Mouse (Mus musculus): ENCODE results near the gene En1. TPM values are rescaled to one million over a fixed set of nuclear protein-coding genes. Genes with fewer than 3 reads are reported as not detected.

En1 gene
- total and polyA plus RNA-seq, 2 experiments from 2014 or later = 9.2 to 40.8 TPM

DNA sequence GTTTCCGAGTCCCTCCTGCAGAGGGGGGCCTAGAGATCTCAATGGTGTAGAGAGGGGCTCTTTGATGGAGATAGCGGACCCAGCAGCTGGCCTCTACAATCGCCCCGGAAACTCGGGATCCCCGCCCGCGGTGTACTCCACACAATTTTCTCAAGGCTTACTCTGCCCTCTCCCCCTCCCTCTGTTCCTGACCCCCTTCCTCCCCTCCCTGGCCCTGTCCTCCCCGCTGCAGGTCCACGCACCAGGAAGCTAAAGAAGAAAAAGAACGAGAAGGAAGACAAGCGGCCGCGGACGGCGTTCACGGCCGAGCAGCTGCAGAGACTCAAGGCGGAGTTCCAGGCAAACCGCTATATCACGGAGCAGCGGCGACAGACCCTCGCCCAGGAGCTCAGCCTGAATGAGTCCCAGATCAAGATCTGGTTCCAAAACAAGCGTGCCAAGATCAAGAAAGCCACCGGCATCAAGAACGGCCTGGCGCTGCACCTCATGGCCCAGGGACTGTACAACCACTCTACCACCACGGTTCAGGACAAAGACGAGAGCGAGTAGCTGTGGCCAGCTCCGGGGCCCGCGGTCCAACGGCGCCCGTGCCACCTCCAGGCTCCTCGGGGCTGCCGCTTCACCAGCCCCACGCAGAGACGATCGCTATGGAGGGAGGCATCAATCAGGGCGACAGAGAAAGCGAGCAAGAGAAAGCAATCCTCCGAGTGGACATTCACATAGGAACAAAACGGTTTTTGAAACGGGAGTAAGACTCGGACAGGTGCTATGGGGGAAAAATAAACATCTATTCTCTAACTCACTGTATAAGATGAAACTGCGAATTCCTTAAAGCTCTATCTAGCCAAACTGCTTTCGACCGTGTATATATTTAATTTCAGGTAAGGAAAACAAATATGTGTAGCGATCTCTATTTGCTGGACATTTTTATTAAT lies 4.7 kb downstream of the En1 start:
- H3K27me3 ChIP-seq (ENCODE audit: insufficient read depth, low read length) = peaks cover 34% of the 10 kb centered on the region
- peak overlapping the region; percentile 71 for H3K9ac ChIP-seq (replicated peaks; ENCODE audit: low read length, poor library complexity, severe bottlenecking)
- peak overlapping the region; percentile 63 for H3K4me2 ChIP-seq (ENCODE audit: low read depth, low read length, poor library complexity, severe bottlenecking)
- no peaks in the 10 kb centered on the region for H3K9me3 ChIP-seq (ENCODE audit: low read length)
- DNase-seq (ENCODE audit: low spot score) = no peak
- no peaks in the 10 kb centered on the region for H3K36me3 ChIP-seq (ENCODE audit: insufficient read depth, low read length)
- H3K27ac ChIP-seq (ENCODE audit: low read depth, low read length) = peak overlapping the region; percentile 65
- peak overlapping the region; percentile 51 for H3K4me3 ChIP-seq (ENCODE audit: low read depth, low read length)
- no peak for TF ChIP-seq CTCF (IDR thresholded peaks at IDR 0.05)
- no peaks in the 10 kb centered on the region for H3K4me1 ChIP-seq (ENCODE audit: insufficient read depth, low read length)
- 1% methylated on average over 52 of the region's 52 CpGs for WGBS
- no peak for ATAC-seq (ENCODE audit: low FRiP score)

DNA sequence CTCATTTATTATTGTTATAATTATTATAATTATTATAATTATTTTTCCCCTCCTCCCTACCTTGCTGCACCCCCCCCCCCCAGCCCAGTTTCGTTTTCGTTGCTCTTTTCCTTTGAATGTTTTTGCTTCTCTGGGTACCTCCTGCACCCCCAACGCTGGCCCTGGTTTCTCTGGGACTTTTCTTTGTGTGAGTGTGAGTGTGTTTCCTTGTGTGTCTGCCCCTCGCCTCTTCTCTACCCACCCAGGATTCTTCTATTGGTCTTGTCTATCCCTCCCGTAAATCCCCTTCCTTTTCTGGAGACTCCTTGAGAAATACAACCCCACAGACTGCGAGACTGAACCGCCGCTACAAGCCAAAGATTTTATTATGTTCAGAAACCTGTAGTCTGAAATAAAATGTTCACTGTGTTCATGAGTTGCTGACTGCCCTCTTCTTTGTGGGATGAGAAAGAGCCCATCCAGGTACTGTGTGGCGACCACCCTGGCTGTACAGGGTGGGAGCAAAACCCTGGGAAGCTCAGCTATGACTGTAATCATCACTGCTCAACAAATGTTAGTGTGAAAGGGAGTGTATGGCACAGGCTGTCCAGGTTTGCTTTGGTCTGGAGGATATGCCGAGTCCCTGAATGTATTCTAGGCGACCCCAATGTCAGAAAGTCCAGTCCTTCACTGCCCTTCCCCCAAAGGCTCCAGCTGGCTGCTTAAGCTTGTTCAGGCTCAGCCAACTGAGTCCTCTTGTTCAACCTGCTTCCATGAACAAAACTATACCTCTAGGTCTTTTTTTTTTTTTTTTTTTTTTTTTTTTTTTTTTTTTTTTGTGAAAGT lies 5.6 kb downstream of the En1 start:
- Histone ChIP-seq H3K4me1 (ENCODE audit: insufficient read depth, low read length) (no peaks in the 10 kb centered on the region), H3K4me2 (ENCODE audit: low read depth, low read length, poor library complexity, severe bottlenecking) (peak overlapping the region; percentile 63), H3K9me3 (ENCODE audit: low read length) (no peaks in the 10 kb centered on the region), H3K36me3 (ENCODE audit: insufficient read depth, low read length) (no peaks in the 10 kb centered on the region), H3K4me3 (ENCODE audit: low read depth, low read length) (peak overlapping the region; percentile 51), H3K27ac (ENCODE audit: low read depth, low read length) (peak overlapping the region; percentile 27), H3K27me3 (ENCODE audit: insufficient read depth, low read length) (peaks cover 43% of the 10 kb centered on the region), H3K9ac (replicated peaks; ENCODE audit: low read length, poor library complexity, severe bottlenecking) (peak overlapping the region; percentile 30; the same call in 1 of the 2 replicates)
- no peak for DNase-seq (ENCODE audit: low spot score)
- 15% methylated on average over 11 of the region's 11 CpGs for WGBS
- no peak for ATAC-seq (ENCODE audit: low FRiP score)
- TF ChIP-seq CTCF (IDR thresholded peaks at IDR 0.05) = no peak

DNA sequence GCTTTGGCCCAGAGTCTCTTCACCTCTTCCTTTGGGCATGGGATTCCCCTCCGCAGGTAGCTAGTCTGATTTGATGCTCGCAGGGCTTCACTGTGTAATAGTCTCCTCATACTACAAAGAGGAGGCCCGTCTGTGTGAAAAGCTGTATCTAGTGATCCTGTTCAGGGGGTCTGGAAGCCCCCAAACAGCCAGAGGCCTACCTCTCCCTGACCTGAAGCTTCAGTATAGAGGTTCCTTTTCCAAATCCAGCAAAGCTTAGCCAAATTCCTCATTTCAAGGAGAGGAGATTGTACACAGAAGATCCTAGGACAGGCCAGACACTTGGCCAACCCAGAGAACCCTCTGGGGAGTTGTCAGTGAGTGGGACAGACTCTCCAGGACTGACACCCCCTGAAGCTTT lies 6.2 kb downstream of the En1 start:
- peak overlapping the region; percentile 63 for H3K4me2 ChIP-seq (ENCODE audit: low read depth, low read length, poor library complexity, severe bottlenecking)
- H3K9me3 ChIP-seq (ENCODE audit: low read length) = no peaks in the 10 kb centered on the region
- H3K9ac ChIP-seq (replicated peaks; ENCODE audit: low read length, poor library complexity, severe bottlenecking) = no peak overlapping the region
- no peaks in the 10 kb centered on the region for H3K36me3 ChIP-seq (ENCODE audit: insufficient read depth, low read length)
- ATAC-seq (ENCODE audit: low FRiP score) = no peak
- H3K27ac ChIP-seq (ENCODE audit: low read depth, low read length) = 0 out of 2 replicates have a peak overlapping the region, but pooled peaks have one; percentile 8
- no peak for DNase-seq (ENCODE audit: low spot score)
- H3K27me3 ChIP-seq (ENCODE audit: insufficient read depth, low read length) = peaks cover 49% of the 10 kb centered on the region
- no peaks in the 10 kb centered on the region for H3K4me1 ChIP-seq (ENCODE audit: insufficient read depth, low read length)
- WGBS = 33% methylated on average over 3 of the region's 3 CpGs
- peak overlapping the region; percentile 12; the same call in 1 of the 2 replicates for H3K4me3 ChIP-seq (ENCODE audit: low read depth, low read length)
- TF ChIP-seq CTCF (IDR thresholded peaks at IDR 0.05) = no peak

DNA sequence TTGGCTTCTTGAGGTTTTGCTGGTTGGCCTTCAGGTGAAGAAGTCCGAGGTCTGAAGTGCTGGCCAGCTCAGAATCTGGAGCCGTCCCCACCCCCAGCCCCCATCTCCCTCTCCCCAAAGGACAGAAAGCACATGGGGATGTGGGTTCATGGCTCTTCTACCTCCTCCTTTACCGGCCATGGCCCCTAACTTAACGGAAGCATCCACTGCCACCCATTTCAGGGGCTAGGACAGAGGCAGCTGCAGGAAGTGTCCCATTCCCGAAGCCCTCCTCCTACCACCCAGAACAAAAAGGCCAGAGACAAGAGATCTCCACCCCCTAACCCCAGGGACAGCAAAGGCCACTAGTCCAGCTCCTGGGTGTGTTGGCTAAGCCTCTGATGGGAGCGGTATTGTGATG lies 7.4 kb downstream of the En1 start:
- DNase-seq (ENCODE audit: low spot score) = no peak
- Histone ChIP-seq H3K9me3 (ENCODE audit: low read length) (no peaks in the 10 kb centered on the region), H3K9ac (replicated peaks; ENCODE audit: low read length, poor library complexity, severe bottlenecking) (no peak overlapping the region), H3K4me3 (ENCODE audit: low read depth, low read length) (no peak overlapping the region), H3K36me3 (ENCODE audit: insufficient read depth, low read length) (no peaks in the 10 kb centered on the region), H3K4me2 (ENCODE audit: low read depth, low read length, poor library complexity, severe bottlenecking) (peak overlapping the region; percentile 63), H3K4me1 (ENCODE audit: insufficient read depth, low read length) (no peaks in the 10 kb centered on the region), H3K27ac (ENCODE audit: low read depth, low read length) (no peak overlapping the region), H3K27me3 (ENCODE audit: insufficient read depth, low read length) (peaks cover 61% of the 10 kb centered on the region)
- ATAC-seq (ENCODE audit: low FRiP score) = no peak
- 24% methylated on average over 6 of the region's 6 CpGs for WGBS
- TF ChIP-seq CTCF (IDR thresholded peaks at IDR 0.05) = no peak

DNA sequence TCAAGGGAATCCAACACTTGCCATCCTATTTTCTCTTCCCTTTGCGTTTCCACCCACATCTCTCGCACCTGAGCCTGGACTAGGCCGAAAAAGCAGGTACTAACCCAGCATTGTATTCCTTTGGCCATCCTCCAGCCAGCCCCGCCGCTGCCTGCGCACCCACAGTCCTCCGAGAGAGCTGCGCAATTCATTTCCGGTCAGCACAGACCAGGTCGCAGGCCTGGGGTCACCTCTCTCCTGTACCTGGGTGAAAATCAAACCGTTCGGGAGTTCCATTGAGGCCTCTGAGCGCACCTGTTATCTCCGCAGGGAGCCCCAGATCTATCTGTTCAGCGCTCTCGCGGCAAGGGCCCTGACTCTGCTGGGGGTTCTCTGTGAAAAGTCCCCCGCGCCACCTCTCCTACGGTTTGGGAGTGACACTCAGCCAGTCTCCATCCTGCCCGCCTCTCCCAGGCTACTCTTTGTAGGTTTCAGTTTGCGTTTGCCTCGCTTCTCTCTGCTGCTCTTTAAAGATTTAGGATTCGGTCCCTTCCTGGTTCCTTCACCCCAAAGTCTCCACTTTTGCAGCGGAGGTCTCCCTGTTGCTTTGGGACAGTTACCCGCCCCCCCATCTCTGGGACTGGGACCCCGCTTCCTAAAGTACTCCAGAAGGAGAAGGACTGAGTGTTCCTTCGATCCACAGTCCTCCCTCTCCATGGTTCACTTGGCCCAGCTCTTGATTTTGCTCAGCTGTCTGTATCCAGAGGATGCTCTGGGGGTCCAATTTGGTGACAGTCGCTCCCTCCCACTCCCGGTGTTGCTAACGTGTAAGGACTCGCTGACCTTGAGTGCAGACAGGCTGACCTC lies 11.5 kb downstream of the En1 start:
- ATAC-seq (ENCODE audit: low FRiP score) = 0 out of 2 replicates have a peak, but pooled peaks have one; percentile 18
- Histone ChIP-seq H3K27me3 (ENCODE audit: insufficient read depth, low read length) (peaks cover 80% of the 10 kb centered on the region), H3K27ac (ENCODE audit: low read depth, low read length) (no peak overlapping the region), H3K9ac (replicated peaks; ENCODE audit: low read length, poor library complexity, severe bottlenecking) (no peak overlapping the region), H3K36me3 (ENCODE audit: insufficient read depth, low read length) (no peaks in the 10 kb centered on the region), H3K4me1 (ENCODE audit: insufficient read depth, low read length) (no peaks in the 10 kb centered on the region), H3K9me3 (ENCODE audit: low read length) (no peaks in the 10 kb centered on the region), H3K4me2 (ENCODE audit: low read depth, low read length, poor library complexity, severe bottlenecking) (peak overlapping the region; percentile 12; the same call in 1 of the 2 replicates), H3K4me3 (ENCODE audit: low read depth, low read length) (no peak overlapping the region)
- TF ChIP-seq CTCF (IDR thresholded peaks at IDR 0.05) = no peak
- 11% methylated on average over 32 of the region's 32 CpGs for WGBS
- no peak for DNase-seq (ENCODE audit: low spot score)
